Mouse (Mus musculus) CH12.LX (cell line): ENCODE results near the gene Whrn. TPM values are rescaled to one million over a fixed set of nuclear protein-coding genes. Genes with fewer than 3 reads are reported as not detected.

Experiments
- DNase-seq: peaks from one replicate; pipeline ENCODE4 v3.0.0-alpha.2; 2013; ENCODE audit errors: extremely low read depth
- H3K27ac ChIP-seq: 2 replicates; pipeline ENCODE4 v1.5.1; 2012; ENCODE audit warnings: low read depth, mild to moderate bottlenecking, control low read depth, moderate library complexity; ENCODE audit not compliant: insufficient read depth
- H3K27me3 ChIP-seq: replicated peaks from 2 replicates; pipeline ENCODE3; 2012; ENCODE audit warnings: inconsistent platforms
- H3K36me3 ChIP-seq, 2 experiments: replicated peaks in 1 of 2; 2 replicates each; pipeline versions ENCODE3 to v1.6.1; 2012; ENCODE audit warnings: inconsistent platforms in 1 of 2, low read length in 1 of 2, mild to moderate bottlenecking in 1 of 2, mixed read lengths in 1 of 2, moderate library complexity in 1 of 2; ENCODE audit not compliant: control insufficient read depth in 1 of 2, insufficient read depth in 1 of 2
- H3K4me1 ChIP-seq, 2 experiments: 2 replicates each; pipeline ENCODE4 v1.6.1; 2012; ENCODE audit warnings: inconsistent platforms in 1 of 2, moderate library complexity in 1 of 2; ENCODE audit not compliant: insufficient read depth in 2 of 2, control insufficient read depth in 1 of 2
- H3K4me2 ChIP-seq: 2 replicates; pipeline ENCODE4 v1.6.1; 2012; ENCODE audit warnings: low read depth, mild to moderate bottlenecking, control low read depth; ENCODE audit not compliant: poor library complexity, insufficient read depth, severe bottlenecking
- H3K4me3 ChIP-seq, 3 experiments: fragments of 150-350 bp in 1 of 3; sonication (generic) in 1 of 3; replicated peaks in 1 of 3; 2 replicates each; pipeline versions ENCODE3 to v1.5.1; 2011 to 2012; ENCODE audit warnings: low read depth in 2 of 3, low read length in 2 of 3, mild to moderate bottlenecking in 2 of 3, moderate library complexity in 2 of 3, control low read depth in 1 of 3, improper control_type of control experiment in 1 of 3, inconsistent platforms in 1 of 3, mixed read lengths in 1 of 3; ENCODE audit not compliant: poor library complexity in 1 of 3
- H3K79me2 ChIP-seq: replicated peaks from 2 replicates; pipeline ENCODE4 v1.6.1; 2012; ENCODE audit warnings: mild to moderate bottlenecking, moderate library complexity; ENCODE audit not compliant: control insufficient read depth, poor library complexity, insufficient read depth, severe bottlenecking; ENCODE audit errors: extremely low read depth
- H3K9ac ChIP-seq: 2 replicates; pipeline ENCODE4 v1.6.1; 2012; ENCODE audit warnings: low read depth, mild to moderate bottlenecking, control low read depth, moderate library complexity; ENCODE audit not compliant: insufficient read depth
- H3K9me3 ChIP-seq: replicated peaks from 2 replicates; pipeline ENCODE3; 2012; ENCODE audit warnings: low read length, inconsistent platforms, mixed read lengths
- BHLHE40 ChIP-seq: IDR thresholded peaks from 2 replicates; pipeline ENCODE4 v1.6.1; 2011; ENCODE audit warnings: mild to moderate bottlenecking, low read depth, low read length, improper control_type of control experiment
- CHD1 ChIP-seq: IDR thresholded peaks from 2 replicates; pipeline ENCODE4 v1.6.1; 2012; ENCODE audit warnings: low read depth, low read length, improper control_type of control experiment, inconsistent platforms
- CTCF ChIP-seq, 2 experiments: IDR thresholded peaks in 1 of 2; conservative IDR thresholded peaks in 1 of 2; 2 replicates each; pipeline ENCODE4 v1.5.1; 2011 to 2012; ENCODE audit warnings: low read depth in 2 of 2, low read length in 2 of 2, improper control_type of control experiment in 1 of 2, inconsistent platforms in 1 of 2, mild to moderate bottlenecking in 1 of 2, moderate library complexity in 1 of 2
- E2F4 ChIP-seq: IDR thresholded peaks from 2 replicates; pipeline ENCODE4 v1.6.1; 2011; ENCODE audit warnings: low read depth, low read length, improper control_type of control experiment; ENCODE audit not compliant: insufficient replicate concordance
- ELF1 ChIP-seq: IDR thresholded peaks from 2 replicates; pipeline ENCODE4 v1.6.1; 2014; ENCODE audit warnings: low read depth, mild to moderate bottlenecking, inconsistent platforms, low read length, improper control_type of control experiment
- ETS1 ChIP-seq: conservative IDR thresholded peaks from 2 replicates; pipeline ENCODE4 v1.6.1; 2012; ENCODE audit warnings: low read depth, mild to moderate bottlenecking, inconsistent platforms, low read length, improper control_type of control experiment, moderate library complexity
- HCFC1 ChIP-seq: IDR thresholded peaks from 2 replicates; pipeline ENCODE4 v1.6.1; 2012; ENCODE audit warnings: low read depth, mild to moderate bottlenecking, inconsistent platforms, low read length, improper control_type of control experiment
- JUN ChIP-seq: IDR thresholded peaks from 2 replicates; pipeline ENCODE4 v1.6.1; 2011; ENCODE audit warnings: low read depth, mild to moderate bottlenecking, low read length, improper control_type of control experiment, moderate library complexity; ENCODE audit not compliant: insufficient read depth
- MAFK ChIP-seq: IDR thresholded peaks from 2 replicates; pipeline ENCODE4 v1.6.1; 2011; ENCODE audit warnings: low read length, improper control_type of control experiment; ENCODE audit not compliant: insufficient replicate concordance
- MAX ChIP-seq: IDR thresholded peaks from 2 replicates; pipeline ENCODE4 v1.6.1; 2011; ENCODE audit warnings: low read length, improper control_type of control experiment
- MAZ ChIP-seq: IDR thresholded peaks from 2 replicates; pipeline ENCODE4 v1.6.1; 2012; ENCODE audit warnings: low read depth, mild to moderate bottlenecking, inconsistent platforms, low read length, improper control_type of control experiment, moderate library complexity
- MEF2A ChIP-seq: IDR thresholded peaks from 2 replicates; pipeline ENCODE4 v1.6.1; 2014; ENCODE audit warnings: low read depth, mild to moderate bottlenecking, inconsistent platforms, low read length, improper control_type of control experiment, borderline replicate concordance
- MXI1 ChIP-seq: IDR thresholded peaks from 2 replicates; pipeline ENCODE4 v1.6.1; 2011; ENCODE audit warnings: mild to moderate bottlenecking, low read depth, low read length, improper control_type of control experiment
- MYC ChIP-seq: IDR thresholded peaks from 2 replicates; pipeline ENCODE4 v1.6.1; 2011; ENCODE audit warnings: low read depth, mild to moderate bottlenecking, improper control_type of control experiment, low read length
- NELFE ChIP-seq: IDR thresholded peaks from 2 replicates; pipeline ENCODE4 v1.6.1; 2011; ENCODE audit warnings: low read depth, low read length, improper control_type of control experiment
- RAD21 ChIP-seq: IDR thresholded peaks from 2 replicates; pipeline ENCODE4 v1.6.1; 2011; ENCODE audit warnings: low read depth, mild to moderate bottlenecking, low read length, improper control_type of control experiment, moderate library complexity
- RCOR1 ChIP-seq: conservative IDR thresholded peaks from 2 replicates; pipeline ENCODE4 v1.6.1; 2012; ENCODE audit warnings: low read depth, mild to moderate bottlenecking, inconsistent platforms, low read length, improper control_type of control experiment
- SIN3A ChIP-seq: IDR thresholded peaks from 2 replicates; pipeline ENCODE4 v1.6.1; 2012; ENCODE audit warnings: low read length, improper control_type of control experiment, inconsistent platforms
- SMC3 ChIP-seq: IDR thresholded peaks from 2 replicates; pipeline ENCODE4 v1.6.1; 2011; ENCODE audit warnings: low read depth, low read length, improper control_type of control experiment
- TCF12 ChIP-seq: IDR thresholded peaks from 2 replicates; pipeline ENCODE4 v1.6.1; 2014; ENCODE audit warnings: low read depth, mild to moderate bottlenecking, inconsistent platforms, low read length, improper control_type of control experiment
- USF1 ChIP-seq: IDR thresholded peaks from 2 replicates; pipeline ENCODE4 v1.6.1; 2014; ENCODE audit warnings: low read depth, mild to moderate bottlenecking, inconsistent platforms, low read length, improper control_type of control experiment
- ZKSCAN1 ChIP-seq: IDR thresholded peaks from 2 replicates; pipeline ENCODE4 v1.6.1; 2012; ENCODE audit warnings: low read depth, inconsistent platforms, low read length, improper control_type of control experiment, borderline replicate concordance
- dilution Hi-C: fragments of 300-500 bp; cut with MboI; formaldehyde crosslinking; loops from 2 replicates; pipeline ENCODE4 v1.14.3; 2020; ENCODE audit warnings: low sequenced_read_pairs; ENCODE audit not compliant: extremely low pct_unique_long_range_greater_than_20kb, extremely low pct_ligation_motif_present
- in situ Hi-C: fragments of 300-500 bp; cut with MboI; formaldehyde crosslinking; loops from 3 replicates; pipeline ENCODE4 v1.14.3; 2019; ENCODE audit warnings: low sequenced_read_pairs, low pct_ligation_motif_present, low pct_unique_long_range_greater_than_20kb, mixed read lengths
- polyA plus RNA-seq: library from polyadenylated mRNA; unstranded; fragments of >175 nt; gene quantifications from 2 replicates; pipeline ENCODE4 v1.2.1, GENCODE M21; 2012; ENCODE audit warnings: low read depth; ENCODE audit not compliant: insufficient read length
- total RNA-seq, 2 experiments: library from RNA; depleted of rRNA; stranded (reverse); fragments of 300-350 nt in 1 of 2; fragments of >200 nt in 1 of 2; gene quantifications; 2 replicates each; pipeline ENCODE4 v1.2.3; 2012 to 2014

Whrn gene
- total and polyA plus RNA-seq, 3 experiments, result 0.99 to 9.4 (median 4.5) TPM

GRCm38 (mm10) chr4:63373404-63373803 is 122.4 kb downstream of the Whrn start:
- DNase-seq, result no peak
- dilution Hi-C loops, result no loop called here
- TF ChIP-seq MXI1 (no peak), TCF12 (no peak)
- peaks cover 97 to 100% of the 10 kb centered on the region in 2 experiments for H3K36me3 ChIP-seq
- in situ Hi-C loops, result loop anchor here (5.0 kb wide), 1 partner anchor 34 kb away; no protein-coding TSS in a partner anchor
- H3K4me3 ChIP-seq, result no peak overlapping the region
- no peak overlapping the region for H3K9ac ChIP-seq
- no peak overlapping the region for H3K4me2 ChIP-seq
- H3K4me1 ChIP-seq, result peaks cover 0 to 21% of the 10 kb centered on the region in 2 experiments; a peak in 2 of 4 replicates
- H3K27ac ChIP-seq, result no peak overlapping the region
- no peaks in the 10 kb centered on the region for H3K27me3 ChIP-seq
- H3K79me2 ChIP-seq, result 0 out of 2 replicates have a peak, but pooled peaks cover 2% of the 10 kb centered on the region
- H3K9me3 ChIP-seq, result peaks cover 1% of the 10 kb centered on the region

GRCm38 (mm10) chr4:63371890-63372289 is 123.9 kb downstream of the Whrn start:
- H3K27ac ChIP-seq, result no peak overlapping the region
- no peak overlapping the region for H3K4me3 ChIP-seq
- H3K27me3 ChIP-seq, result no peaks in the 10 kb centered on the region
- H3K36me3 ChIP-seq, result peaks cover 95 to 99% of the 10 kb centered on the region in 2 experiments
- H3K9me3 ChIP-seq, result peaks cover 1% of the 10 kb centered on the region
- peaks cover 0 to 24% of the 10 kb centered on the region in 2 experiments; a peak in 2 of 4 replicates for H3K4me1 ChIP-seq
- no peak for TF ChIP-seq MAFK
- TF ChIP-seq MYC, result 0 out of 2 replicates have a peak, but pooled peaks have one; percentile 44
- TF ChIP-seq SIN3A, result no peak
- no peak for TF ChIP-seq JUN
- TF ChIP-seq MAZ, result no peak
- TF ChIP-seq CHD1, result no peak
- no peak for TF ChIP-seq MAX
- no peak for TF ChIP-seq MEF2A
- no peak for TF ChIP-seq MXI1
- TF ChIP-seq HCFC1, result no peak
- no peak for TF ChIP-seq RCOR1
- TF ChIP-seq TCF12, result no peak
- no peak for TF ChIP-seq BHLHE40
- no peak for TF ChIP-seq ETS1
- TF ChIP-seq SMC3, result peak; percentile 51
- TF ChIP-seq E2F4, result no peak
- no peak for TF ChIP-seq ELF1
- no peak for TF ChIP-seq NELFE
- TF ChIP-seq CTCF (conservative IDR thresholded peaks at IDR 0.05 in 1 of 2, IDR thresholded peaks at IDR 0.05 in 1 of 2; ENCODE audit: low read depth in 2 of 2, low read length in 2 of 2), result peak; percentile 33 to 70; a peak in 3 of 4 replicates
- no peak for TF ChIP-seq USF1
- peak; percentile 38 for TF ChIP-seq RAD21
- no peak for TF ChIP-seq ZKSCAN1
- 0 out of 2 replicates have a peak, but pooled peaks cover 2% of the 10 kb centered on the region for H3K79me2 ChIP-seq
- in situ Hi-C loops (loop anchor here (5.0 kb wide), 1 partner anchor 35 kb away; no protein-coding TSS in a partner anchor), dilution Hi-C loops (no loop called here)
- H3K4me2 ChIP-seq, result no peak overlapping the region
- no peak overlapping the region for H3K9ac ChIP-seq
- DNase-seq, result peak; percentile 86
